Mouse (Mus musculus): ENCODE data around the gene Ran. TPM values are rescaled to one million over a fixed set of nuclear protein-coding genes. Genes with fewer than 3 reads are reported as not detected.

Ran gene
- total RNA-seq, 2 experiments from 2014 or later: 164 to 165 TPM

- DNase-seq: no peak
- intact Hi-C loops (cut with DNase I): no loop called here
Measured at GRCm38 (mm10) chr5:129010937-129011336, 8.9 kb upstream of the Ran start.

GRCm38 (mm10) chr5:129015020-129015419 is 4.8 kb upstream of the Ran start:
- DNase-seq: no peak
- intact Hi-C loops (cut with DNase I): no loop called here

- no peak for DNase-seq
- intact Hi-C loops (cut with DNase I): no loop called here
Measured at GRCm38 (mm10) chr5:129015540-129015939, 4.3 kb upstream of the Ran start.

- DNase-seq: no peak
- intact Hi-C loops (cut with DNase I): no loop called here
Measured at GRCm38 (mm10) chr5:129016370-129016769, 3.5 kb upstream of the Ran start.

- intact Hi-C loops (cut with DNase I): no loop called here
Measured at GRCm38 (mm10) chr5:129018782-129019489, 933 bp upstream of the Ran start.

GRCm38 (mm10) chr5:129020300-129020668 is 415 bp downstream of the Ran start:
- DNase-seq: no peak
- intact Hi-C loops (cut with DNase I): no loop called here

More at GRCm38 (mm10) chr5:129018782-129019489, 933 bp upstream of the Ran start:
- DNase-seq: no peak

GRCm38 (mm10) chr5:129020731-129021130 is 862 bp downstream of the Ran start:
- peak; percentile 41 for DNase-seq
- intact Hi-C loops (cut with DNase I): no loop called here

GRCm38 (mm10) chr5:129025048-129025447 is 5.2 kb downstream of the Ran start:
- no peak for DNase-seq
- intact Hi-C loops (cut with DNase I): no loop called here

GRCm38 (mm10) chr5:129025725-129026124 is 5.9 kb downstream of the Ran start:
- intact Hi-C loops (cut with DNase I): no loop called here
- no peak for DNase-seq

GRCm38 (mm10) chr5:129026171-129026570 is 6.3 kb downstream of the Ran start:
- no peak for DNase-seq
- intact Hi-C loops (cut with DNase I): no loop called here

GRCm38 (mm10) chr5:129026637-129027036 is 6.8 kb downstream of the Ran start:
- no peak for DNase-seq
- intact Hi-C loops (cut with DNase I): no loop called here

- intact Hi-C loops (cut with DNase I): no loop called here
- no peak for DNase-seq
Measured at GRCm38 (mm10) chr5:129029131-129029723, 9.4 kb downstream of the Ran start.

- intact Hi-C loops (cut with DNase I): no loop called here
- DNase-seq: no peak
Measured at GRCm38 (mm10) chr5:129036678-129037077, 16.8 kb downstream of the Ran start.

- intact Hi-C loops (cut with DNase I): no loop called here
- DNase-seq: no peak
Measured at GRCm38 (mm10) chr5:129037739-129038138, 17.9 kb downstream of the Ran start.

- intact Hi-C loops (cut with DNase I): no loop called here
- no peak for DNase-seq
Measured at GRCm38 (mm10) chr5:129045641-129046580, 26.0 kb downstream of the Ran start.

GRCm38 (mm10) chr5:129049372-129049771 is 29.5 kb downstream of the Ran start:
- intact Hi-C loops (cut with DNase I): no loop called here
- DNase-seq: peak; percentile 62

GRCm38 (mm10) chr5:129051910-129052309 is 32.0 kb downstream of the Ran start:
- no peak for DNase-seq
- intact Hi-C loops (cut with DNase I): no loop called here

GRCm38 (mm10) chr5:129052636-129053355 is 32.9 kb downstream of the Ran start:
- intact Hi-C loops (cut with DNase I): no loop called here
- DNase-seq: no peak

- no peak for DNase-seq
- intact Hi-C loops (cut with DNase I): no loop called here
Measured at GRCm38 (mm10) chr5:129054675-129055284, 34.9 kb downstream of the Ran start.

GRCm38 (mm10) chr5:129059116-129059515 is 39.2 kb downstream of the Ran start:
- intact Hi-C loops (cut with DNase I): no loop called here
- DNase-seq: no peak

All from left cerebral cortex, postnatal 4 days (tissue).